Mouse (Mus musculus) olfactory bulb, adult 2 months (tissue): ENCODE measurements around the gene Nek5.

Experiments used
- CTCF ChIP-seq: fragments of 200-500 bp; IDR thresholded peaks from 2 replicates; pipeline ENCODE4 v1.5.1; 2012; ENCODE audit warnings: low read depth, mild to moderate bottlenecking, low read length, moderate library complexity; ENCODE audit not compliant: insufficient read depth
- POLR2A ChIP-seq: fragments of 200-500 bp; IDR thresholded peaks from 2 replicates; pipeline ENCODE4 v1.6.1; 2012; ENCODE audit warnings: mild to moderate bottlenecking, low read depth, low read length, moderate library complexity; ENCODE audit not compliant: insufficient read depth

DNA sequence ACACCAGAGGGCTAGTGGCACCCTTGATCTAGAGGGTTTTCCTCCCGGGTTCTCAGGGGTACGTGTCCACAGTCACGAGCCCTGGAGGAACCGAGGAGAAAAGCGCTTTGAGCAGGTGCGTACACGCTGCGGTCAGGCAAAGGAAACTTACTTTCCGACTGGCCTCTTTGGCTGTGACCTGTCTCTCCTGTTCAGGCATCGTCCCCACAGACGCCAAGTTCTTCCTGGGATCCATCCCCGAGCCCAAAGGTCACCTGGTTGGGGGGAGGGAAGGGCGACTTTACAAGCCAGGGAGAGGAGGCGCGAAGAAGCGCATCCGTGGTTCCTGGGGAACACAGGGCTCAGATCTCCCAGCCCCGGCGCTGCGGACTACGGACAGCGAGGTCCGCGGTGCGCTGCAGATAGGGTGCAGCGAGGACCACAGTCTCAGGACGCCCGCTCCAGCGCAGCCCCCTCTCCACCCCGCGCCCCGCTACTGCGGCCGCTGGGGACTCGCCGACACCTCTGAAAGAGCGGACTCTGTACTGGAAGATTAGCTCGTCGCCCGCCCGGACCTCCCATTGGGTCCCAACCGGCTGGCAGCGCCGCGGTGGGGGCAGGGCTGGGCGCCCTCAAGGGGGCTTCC, 64.9 kb downstream of the Nek5 start, which contains the start of gene Atp7b:
- TF ChIP-seq POLR2A (no peak; the same call in 1 of the 2 replicates), CTCF (0 out of 2 replicates have a peak, but pooled peaks have one; percentile 5)
